Mouse (Mus musculus) skeletal muscle tissue, adult 2 months (tissue): ENCODE data around the gene Blzf1.

Experiments
- DNase-seq: peaks from one replicate; pipeline ENCODE4 v3.0.0-alpha.2; 2012; ENCODE audit warnings: low read depth, low spot score

Gene Blzf1

DNA sequence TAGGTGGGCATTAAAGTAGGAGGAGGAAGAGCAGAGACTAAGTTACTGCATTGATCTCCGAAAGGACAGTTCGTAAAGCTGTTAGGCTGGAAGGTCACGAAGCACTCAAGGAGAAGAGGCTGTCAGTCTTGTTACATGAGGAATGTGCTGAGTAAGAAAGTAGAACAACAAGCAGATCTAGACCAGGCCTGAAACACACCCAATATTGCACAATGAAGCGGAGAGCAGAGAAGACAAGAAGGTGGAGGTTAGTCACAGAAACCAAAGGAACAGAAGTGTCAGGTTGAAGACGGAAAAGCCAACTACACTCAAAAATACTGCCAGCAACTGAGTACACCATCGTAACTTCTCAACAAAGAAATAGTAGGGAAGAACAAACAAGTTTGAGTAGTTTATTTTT lies 13.2 kb downstream of the Blzf1 start:
- no peak for DNase-seq

GRCm38 (mm10) chr1:164292040-164292439 lies 15.2 kb downstream of the Blzf1 start:
- no peak for DNase-seq

DNA sequence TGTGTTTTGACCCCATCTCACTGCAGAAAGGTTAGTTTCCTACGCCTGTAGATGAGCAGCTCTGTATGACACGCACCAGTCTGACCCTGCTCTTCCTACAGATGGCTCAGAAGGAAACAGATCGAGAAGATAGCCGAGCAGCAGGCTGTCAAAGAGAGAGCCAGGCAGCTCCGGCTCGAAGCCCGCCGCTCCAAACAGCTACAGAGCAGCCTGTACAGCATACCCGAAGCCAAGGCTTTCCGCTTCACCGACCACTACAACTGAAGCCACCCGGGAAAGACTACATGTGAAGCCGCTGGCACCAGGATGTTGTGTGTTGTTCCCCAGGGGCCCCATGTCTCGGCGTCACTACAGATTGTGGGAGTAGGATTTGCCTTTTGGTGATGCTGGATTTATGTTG lies 19.9 kb downstream of the Blzf1 start:
- no peak for DNase-seq

DNA sequence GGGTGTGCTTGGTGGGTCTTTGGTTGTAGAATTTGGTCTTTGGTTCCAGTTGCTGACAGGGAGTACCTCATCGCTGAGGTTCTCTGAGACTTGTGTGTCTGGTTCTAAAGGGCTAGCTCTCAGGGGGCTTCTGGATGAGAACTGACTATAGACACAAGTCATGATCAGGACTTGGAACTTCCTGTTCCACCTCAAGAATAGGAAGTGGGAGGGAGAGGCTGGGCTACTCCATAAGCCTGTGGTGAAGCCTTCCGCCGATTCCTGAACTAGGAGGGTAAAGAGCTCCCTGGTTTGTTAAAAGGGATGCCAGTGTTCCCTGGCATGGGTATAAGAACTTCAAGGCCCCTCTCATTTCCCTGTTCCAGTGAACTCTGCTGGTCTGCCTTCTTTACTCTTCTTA lies 23.3 kb downstream of the Blzf1 start:
- no peak for DNase-seq

GRCm38 (mm10) chr1:164279332-164279731 lies 28.0 kb downstream of the Blzf1 start:
- no peak for DNase-seq

DNA sequence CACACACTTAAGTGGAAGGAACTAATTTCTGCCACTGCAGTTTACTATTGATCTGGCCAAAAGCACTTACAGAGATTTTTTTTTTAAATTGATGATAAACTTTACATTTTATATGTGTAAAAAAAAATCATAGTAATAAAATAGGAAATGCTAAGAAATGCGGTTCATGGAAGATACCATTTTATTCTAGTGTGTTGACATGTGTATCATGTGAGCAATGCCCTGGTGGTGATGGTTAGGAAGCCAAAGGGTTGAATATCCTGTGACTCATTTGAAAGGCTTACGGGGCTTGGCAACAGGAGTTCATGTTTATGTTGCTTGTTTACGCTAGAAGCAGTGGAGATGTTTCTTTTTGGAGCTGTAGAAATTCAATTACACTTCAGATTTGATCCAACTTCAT lies 30.7 kb downstream of the Blzf1 start:
- no peak for DNase-seq

DNA sequence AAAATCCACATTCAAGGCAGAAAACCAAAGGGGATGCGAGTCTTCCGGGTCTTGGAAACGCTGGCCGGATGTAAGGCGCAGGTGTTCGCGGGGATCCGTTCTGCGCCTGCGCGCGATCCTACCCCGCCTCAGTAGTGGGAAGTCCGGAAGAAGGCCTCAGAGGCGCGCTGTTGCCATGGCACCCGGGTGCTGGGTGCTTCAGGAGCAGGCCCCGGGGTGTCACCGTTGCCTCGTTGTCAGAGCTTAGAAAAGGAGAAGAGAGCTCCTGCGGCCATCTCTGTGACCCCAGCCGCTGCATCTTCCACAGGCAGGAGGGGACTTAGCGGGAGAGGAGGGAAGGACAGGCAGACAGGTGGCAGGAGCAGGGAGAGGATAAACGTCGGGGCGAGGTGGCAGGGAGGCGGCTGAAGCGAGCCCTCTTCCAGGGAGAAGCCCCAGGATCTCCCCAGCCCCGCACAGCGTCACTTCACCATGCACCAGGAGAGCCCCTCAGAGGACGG lies 31.8 kb downstream of the Blzf1 start, which contains the start of gene Ccdc181:
TSS of gene Ccdc181 (plus strand) at position 131 of the 500 bp plus-strand sequence.
- DNase-seq: peak; percentile 93

GRCm38 (mm10) chr1:164273659-164274058 lies 33.6 kb downstream of the Blzf1 start:
- no peak for DNase-seq

DNA sequence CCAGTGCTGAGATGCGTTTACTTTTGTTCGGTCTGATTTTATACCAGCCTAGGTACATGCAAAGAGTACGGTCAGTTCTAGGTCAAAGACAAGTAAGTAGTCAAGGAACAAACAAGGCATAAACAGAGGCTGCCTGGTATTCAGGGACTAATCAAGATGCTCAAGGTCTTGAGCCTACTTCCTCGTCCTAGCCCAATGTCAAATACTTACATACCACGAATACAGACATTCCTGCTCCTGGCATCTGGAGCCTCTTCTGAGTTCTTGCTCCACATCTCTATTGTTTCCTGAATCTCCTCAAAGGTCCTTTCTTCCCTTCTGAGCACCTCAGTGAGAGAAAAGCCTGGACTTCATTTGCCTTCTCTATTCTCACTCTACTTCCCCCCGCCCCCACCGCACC lies 36.3 kb downstream of the Blzf1 start:
- DNase-seq: no peak

DNA sequence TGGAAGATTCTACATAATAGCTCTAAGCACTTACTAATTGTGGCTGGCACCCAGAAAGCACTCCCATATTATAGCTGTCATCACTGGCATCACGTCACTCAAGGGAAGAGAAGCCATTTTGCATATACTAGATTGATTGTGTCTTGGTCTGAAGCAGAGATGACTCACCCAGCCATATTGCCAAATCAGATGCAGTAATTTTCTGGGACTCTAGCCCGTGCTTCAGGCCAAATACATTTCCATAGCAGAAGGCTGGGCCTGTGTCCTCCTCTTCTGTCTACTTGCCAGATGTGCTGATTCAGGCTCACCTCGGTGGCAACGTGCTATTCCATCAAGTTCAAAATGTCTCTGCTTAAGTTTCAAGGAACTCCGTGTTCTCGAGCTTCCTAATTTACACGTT lies 45.7 kb downstream of the Blzf1 start:
- DNase-seq: peak; percentile 61

DNA sequence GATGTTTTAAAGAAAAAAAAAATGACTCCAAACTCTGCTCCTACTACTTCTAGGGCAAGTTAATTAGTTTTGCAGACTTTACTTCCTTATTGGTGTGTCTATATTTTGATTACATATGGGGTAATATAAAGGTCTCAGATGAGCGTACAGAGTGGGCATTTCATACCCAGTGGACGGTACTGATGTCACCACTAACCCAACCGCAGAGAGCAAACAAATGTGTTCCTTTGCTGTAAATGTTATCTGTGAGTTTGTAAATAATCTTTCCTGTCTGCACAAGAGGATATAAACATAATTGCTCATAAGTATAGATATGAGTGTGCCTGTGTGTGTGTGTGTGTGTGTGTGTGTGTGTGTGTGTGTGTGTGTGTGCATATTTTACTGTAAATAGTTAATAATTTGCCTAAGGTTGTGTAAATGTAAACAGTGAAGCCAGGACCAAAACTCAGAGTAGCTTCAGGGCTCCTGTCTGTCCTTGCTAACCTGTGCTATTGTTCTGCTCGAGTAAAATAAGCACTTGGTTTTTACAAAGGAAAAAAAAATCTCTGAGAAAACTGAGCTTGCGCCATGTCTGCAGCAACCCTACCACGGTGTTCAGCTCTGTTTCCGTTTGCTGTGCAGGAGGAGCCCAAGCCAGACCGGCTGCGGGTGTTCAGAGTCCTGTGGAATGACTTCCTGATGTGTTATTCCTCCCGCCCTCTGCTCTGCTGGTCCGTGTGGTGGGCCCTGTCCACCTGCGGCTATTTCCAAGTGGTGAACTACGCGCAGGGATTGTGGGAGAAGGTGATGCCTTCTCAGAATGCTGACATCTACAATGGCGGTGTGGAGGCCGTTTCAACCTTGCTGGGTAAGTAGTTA lies 46.9 kb downstream of the Blzf1 start:
- no peak for DNase-seq

- DNase-seq: no peak
Measured at GRCm38 (mm10) chr1:164254836-164255235, 52.5 kb downstream of the Blzf1 start.

- no peak for DNase-seq
Measured at GRCm38 (mm10) chr1:164252551-164252950, 54.7 kb downstream of the Blzf1 start.

DNA sequence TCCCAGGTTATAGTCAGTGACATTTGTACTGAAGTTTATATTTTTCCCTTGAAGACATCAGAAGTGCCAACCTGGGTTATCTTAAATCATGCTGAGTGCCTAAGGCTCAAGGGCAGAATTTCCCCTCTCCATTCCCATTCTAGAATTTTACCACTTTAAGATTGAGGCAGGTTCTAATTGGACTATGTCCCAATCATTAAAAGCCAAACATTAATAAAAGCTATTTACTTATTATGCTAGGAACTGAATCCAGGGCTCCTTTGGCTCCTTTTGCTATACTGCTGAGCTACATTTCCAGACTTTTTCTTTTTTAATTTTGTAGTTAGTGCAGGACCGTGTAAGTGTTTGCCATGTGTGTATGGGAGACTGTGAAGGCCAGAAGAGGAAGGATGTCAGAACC lies 55.9 kb downstream of the Blzf1 start:
- DNase-seq: no peak

DNA sequence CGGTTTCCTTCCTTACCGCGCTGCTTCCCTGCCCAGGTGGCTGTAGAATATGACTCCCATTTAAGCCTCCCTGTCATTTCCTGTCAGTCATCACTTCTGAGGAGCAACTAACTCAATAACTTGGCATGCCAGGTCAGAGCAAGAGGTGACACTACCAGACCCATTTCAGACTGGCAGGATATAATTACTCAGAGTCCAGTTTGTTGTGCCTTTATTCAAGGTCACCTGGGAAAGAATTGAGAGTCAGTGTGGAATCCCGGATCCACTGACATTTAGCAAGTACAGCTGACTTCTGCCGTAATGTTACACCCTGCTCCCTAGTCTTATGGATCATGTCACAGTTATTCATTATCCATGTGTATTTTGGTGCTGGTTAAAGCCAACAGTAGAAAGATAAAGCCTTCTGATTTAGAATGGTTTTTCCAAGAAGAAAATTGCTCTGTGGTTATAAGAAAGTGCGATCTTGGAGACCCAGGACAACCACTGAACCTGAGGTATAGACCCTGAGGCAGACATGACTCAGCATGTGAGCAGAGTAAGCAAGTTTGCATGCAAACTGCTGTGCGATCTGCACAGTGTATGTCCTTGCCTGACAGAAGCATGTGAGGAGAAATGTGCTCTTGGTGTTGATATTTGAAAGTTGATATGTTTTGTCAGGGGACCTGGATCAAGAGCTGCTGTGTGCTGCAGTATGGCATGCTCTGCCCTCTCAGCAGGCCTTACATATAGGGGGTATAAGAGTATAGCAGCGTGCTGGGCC lies 56.7 kb downstream of the Blzf1 start:
- DNase-seq: peak; percentile 37

- peak; percentile 28 for DNase-seq
Measured at GRCm38 (mm10) chr1:164249332-164249711, 58.0 kb downstream of the Blzf1 start.

DNA sequence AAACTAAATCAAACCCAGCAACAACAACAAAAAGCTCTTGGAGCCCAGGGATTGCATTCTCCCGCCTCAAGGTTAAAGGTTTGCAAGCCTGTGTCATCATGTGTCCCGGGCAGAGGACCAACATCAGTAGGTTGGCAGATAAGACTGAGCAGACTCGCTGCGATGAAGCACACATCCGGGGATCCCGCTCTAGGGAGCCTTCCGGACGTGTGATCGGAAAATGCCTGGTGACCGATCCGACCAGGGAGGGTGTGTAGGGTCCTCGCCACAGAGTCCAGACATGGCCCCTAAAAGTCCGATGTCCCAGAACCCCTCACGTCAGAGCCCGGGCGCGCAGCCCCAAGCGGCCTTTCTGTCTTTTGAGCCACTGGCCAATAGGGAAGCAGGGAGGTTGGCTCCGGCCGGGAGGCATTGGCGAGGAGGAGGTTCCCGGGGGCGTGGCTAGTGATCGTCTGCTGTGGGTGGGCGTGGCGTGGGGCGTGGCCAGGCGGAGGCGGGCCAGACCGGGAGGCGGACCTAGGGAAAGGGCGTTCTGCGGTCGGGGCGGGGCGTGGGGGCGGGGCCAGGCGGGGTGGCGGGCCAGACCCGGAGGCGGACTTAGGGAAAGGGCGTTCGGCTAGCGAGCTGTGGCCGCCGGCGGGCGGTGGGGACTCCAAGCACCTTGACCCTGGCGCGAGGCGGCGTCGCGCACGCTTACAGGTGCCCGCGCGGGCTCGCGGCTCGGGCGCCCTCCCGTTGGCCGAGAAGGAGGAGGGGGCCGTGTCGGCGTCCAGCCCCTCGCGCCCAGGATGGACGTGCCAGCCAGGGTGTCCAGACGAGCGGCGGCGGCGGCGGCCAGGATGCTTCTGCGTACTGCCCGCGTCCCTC lies 58.6 kb downstream of the Blzf1 start, which contains the start of gene Slc19a2:
TSS of gene Slc19a2 (plus strand) at position 582 of the 867 bp plus-strand sequence.
- DNase-seq: peak; percentile 98

DNA sequence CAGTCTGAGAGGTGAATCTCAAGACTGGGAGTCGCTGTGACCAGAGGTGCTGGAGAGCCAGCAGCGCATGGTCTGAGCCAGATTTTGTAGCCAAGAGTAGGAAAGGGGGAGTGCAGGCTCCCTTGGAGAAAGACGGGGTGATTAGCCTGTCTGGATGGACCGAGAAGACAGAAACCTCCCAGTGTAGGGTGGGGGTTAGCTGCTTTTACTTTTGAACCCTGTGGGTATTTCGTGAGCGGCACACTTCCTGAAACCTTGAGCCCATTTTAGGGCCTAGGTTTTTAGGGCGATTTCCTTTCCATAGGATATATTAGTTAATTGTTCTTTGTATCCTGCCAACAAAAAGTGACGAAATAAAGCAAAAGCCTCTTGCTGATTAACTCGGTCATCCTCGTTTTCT lies 59.3 kb downstream of the Blzf1 start:
- DNase-seq: peak; percentile 46

- no peak for DNase-seq
Measured at GRCm38 (mm10) chr1:164247442-164247841, 59.8 kb downstream of the Blzf1 start.

- no peak for DNase-seq
Measured at GRCm38 (mm10) chr1:164242809-164243208, 64.5 kb downstream of the Blzf1 start.

DNA sequence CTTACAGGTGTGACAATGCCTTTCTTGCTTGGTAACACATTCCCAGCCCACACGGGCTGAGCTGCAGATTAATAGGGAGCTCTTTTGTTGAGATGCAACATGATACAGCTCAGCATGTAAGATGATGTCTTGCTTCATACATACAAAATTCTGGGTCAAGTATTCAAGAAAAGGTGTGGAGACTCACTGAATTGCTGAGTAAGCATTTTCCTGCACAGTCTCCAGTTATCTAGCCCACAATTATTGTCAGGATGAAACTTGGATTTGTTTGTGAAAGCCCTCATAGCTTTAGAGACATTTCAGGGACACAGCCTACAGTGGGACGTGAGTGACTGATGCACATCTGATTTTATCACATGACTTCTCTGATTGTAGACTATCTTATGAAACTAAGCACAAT lies 65.8 kb downstream of the Blzf1 start:
- DNase-seq: no peak
